Mouse (Mus musculus) ES-CJ7 (cell line): Measurements from ENCODE around the gene Ptpn14.
A peak's percentile ranks its signal among the peaks of the same experiment; 100 is the strongest.

ENCODE experiments used
- DNase-seq: peaks from one replicate; pipeline ENCODE4 v3.0.0; 2011; ENCODE audit warnings: low read depth, low spot score

Gene Ptpn14

GRCm38 (mm10) chr1:189866621-189867020 is 138.6 kb downstream of the Ptpn14 start:
- no peak for DNase-seq

- DNase-seq = no peak
These were observed 139.0 kb downstream of the Ptpn14 start for GRCm38 (mm10) chr1:189867034-189867433.

DNA sequence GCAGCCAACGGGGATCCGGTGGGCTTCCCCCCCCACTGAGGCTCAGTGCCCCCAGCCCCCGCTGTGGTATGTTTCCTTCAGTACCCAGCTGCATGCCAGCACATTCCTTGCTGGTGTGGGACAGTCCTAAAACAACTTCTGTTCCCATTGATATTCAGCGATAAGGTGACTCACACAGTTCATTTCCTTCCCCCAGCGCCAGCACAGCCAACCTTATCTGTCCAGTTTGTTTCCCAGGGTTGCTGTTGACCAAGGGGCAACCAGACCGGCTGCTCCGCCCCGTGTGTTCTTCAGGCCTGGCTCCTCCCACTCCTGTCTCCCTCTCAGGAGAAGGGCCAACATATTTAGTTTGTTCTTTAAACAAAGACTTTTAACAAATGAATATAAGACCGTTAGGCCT is 139.4 kb downstream of the Ptpn14 start:
- DNase-seq = no peak

DNA sequence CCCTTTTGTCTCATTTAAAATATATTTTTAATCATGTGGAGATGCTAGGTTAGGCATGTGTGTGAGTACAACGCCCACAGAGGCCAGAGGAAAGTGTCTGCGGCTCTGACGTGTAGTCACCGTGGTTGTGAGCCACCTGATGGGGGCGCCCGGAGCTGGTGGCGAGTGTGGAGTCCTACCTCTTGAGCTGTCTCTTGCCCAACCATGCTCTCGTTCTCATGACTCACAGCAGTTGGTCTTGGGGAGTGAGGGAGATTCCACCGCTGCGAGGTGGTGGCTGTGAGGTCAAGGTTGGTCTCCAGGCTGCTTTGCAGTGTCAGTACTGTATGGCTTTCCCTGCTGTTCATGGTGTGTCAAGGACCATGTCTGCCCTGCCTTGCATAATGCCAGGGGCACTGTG is 140.0 kb downstream of the Ptpn14 start:
- DNase-seq = peak; percentile 69

DNA sequence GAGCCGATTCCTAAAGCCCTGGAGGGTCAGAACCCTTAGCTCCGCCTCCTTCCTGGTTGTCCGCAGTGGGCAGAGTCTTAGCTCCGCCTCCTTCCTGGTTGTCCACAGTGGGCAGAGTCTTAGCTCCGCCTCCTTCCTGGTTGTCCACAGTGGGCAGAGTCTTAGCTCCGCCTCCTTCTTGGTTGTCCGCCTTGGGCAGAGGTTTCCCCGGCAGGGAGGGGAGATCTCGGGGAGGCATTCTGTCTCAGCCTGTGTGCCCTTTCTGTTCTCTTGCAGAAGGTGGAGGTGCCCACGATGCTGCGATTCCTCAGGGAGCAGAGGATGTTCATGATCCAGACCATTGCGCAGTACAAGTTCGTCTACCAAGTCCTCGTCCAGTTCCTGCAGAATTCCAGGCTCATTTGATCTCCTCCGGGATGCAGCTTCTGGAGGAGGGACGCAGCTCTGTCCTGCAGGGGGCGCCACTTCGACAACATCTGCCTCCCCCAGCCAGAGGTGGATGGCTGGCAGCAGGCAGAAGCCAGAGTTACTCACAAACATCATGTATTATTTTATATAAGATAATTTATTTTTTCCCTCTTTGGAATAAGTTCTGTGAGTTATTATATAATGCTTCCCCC is 141.7 kb downstream of the Ptpn14 start:
- peak; percentile 62 for DNase-seq

DNA sequence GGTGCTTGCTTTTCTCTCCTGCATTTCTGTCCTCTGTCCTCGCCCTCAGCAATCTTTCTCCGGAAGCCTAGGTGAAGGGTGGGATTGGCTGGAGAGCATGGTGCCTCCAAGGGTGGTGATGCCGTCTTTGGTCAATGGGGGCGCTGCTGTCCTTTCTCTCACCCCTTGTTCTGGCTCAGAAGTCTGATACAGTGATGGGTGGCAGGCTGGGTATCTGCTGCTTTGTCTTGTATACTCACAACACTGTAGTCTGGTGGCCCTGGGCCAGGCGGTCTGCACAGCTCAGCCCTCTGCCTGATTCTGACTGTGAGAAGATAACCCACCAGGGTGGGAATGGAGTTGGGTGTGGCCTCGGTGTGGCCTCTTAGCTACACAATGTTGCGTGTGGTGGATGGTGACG is 142.5 kb downstream of the Ptpn14 start:
- DNase-seq = peak; percentile 72

- DNase-seq = no peak
These were observed 143.6 kb downstream of the Ptpn14 start for GRCm38 (mm10) chr1:189871625-189872024.

GRCm38 (mm10) chr1:189872050-189872449 is 144.0 kb downstream of the Ptpn14 start:
- DNase-seq = no peak

DNA sequence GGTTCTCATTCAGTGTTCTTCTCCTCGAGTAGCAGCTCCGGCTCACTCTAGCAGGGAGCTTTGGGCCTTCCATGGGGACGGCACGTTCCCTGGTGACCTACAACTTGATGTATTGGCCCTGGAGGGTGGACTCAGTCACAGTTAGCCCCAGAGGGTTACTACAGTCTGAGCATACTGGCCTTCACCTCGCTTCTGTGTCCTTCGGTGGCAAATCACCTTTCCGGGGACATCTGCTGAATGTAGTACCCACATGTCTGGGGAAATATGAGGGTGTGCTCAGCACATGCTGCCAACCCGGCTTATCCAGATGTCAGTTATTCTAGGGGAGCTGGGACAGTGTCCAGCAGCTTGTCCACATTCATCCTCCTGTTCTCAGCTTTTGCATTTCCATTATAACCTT is 145.5 kb downstream of the Ptpn14 start:
- no peak for DNase-seq

- no peak for DNase-seq
These were observed 147.4 kb downstream of the Ptpn14 start for GRCm38 (mm10) chr1:189875439-189875861.

DNA sequence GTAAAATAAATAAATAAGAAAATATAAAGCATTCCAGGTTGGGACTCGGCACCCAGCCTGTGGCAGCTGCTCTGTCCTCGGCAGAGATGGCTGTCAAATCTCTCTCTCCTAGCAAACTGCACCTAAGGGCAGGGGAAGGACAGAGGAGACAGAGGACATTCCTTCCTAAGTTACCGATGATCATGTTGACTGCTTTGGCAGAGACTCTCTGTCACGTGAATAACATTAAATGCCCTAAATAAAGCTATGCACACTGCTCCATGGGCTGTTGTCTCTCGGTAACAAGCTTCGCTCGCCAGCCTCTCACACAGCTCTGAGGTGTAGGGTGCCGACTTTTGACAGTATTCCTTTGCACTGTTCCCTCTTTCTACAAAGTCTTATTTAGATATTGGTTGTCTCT is 148.1 kb downstream of the Ptpn14 start:
- no peak for DNase-seq

- DNase-seq = no peak
These were observed 151.1 kb downstream of the Ptpn14 start for GRCm38 (mm10) chr1:189879212-189879611.

DNA sequence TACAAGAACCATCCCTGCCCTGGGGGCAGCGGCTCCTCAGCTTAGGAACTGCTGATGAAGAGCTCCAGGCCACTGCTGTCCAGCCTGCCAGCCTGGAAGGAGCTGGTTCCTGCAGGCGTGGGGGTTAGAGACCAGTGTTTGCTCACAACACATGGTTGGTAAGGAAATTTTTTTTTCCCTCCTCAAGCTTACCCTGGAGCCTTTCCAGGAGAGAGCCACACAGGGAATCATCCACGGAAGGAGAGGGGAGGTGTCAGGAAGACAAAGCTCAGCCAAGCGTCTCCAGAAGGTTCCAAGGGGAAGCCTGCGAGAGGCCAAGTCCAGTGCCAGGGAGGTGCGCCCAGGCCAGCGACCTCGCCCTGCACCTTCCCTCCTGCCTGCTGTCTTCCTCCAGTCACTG is 151.9 kb downstream of the Ptpn14 start:
- no peak for DNase-seq

- no peak for DNase-seq
These were observed 152.7 kb downstream of the Ptpn14 start for GRCm38 (mm10) chr1:189880745-189881144.

GRCm38 (mm10) chr1:189882886-189883285 is 154.8 kb downstream of the Ptpn14 start:
- peak; percentile 80 for DNase-seq

GRCm38 (mm10) chr1:189883531-189884170 is 155.6 kb downstream of the Ptpn14 start:
- DNase-seq = peak; percentile 91

DNA sequence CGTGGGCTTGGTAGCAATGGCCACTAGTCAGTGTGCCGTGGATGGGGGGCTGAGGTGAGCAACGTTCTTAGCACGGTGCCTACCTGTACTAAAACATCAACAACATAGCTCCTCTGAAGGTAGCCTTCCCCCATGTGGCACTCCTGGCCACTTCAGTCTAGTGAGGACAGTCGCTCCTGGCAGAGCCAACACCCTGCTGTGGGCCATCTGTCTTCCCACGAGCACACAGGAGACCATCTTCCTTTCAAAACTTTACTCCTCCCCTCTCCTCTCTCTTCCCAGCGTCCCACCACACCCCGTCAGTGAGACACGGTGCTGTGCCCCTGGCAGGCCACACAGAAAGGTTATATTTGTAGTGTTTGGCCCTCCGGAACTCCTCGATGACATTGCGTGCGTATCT is 156.9 kb downstream of the Ptpn14 start:
- no peak for DNase-seq

DNA sequence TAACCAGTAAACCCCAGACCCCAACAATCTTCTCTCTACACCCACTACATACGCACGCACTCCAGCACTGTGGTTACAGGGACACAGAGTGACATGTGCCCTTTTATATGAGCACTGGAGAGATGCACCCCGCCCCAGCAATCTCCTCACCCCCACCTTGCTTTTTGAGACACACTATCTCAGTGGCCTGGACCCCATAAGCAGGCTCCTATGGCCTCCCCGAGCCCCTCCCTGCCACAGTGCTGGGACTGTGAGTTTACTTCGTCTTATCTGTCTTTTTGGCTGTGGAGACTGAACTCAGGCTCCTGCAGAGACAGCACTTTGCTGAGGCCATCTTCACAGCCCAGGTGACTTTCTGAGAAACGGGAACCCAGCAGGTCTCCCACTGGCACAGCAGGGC is 157.9 kb downstream of the Ptpn14 start:
- DNase-seq = no peak

- peak; percentile 81 for DNase-seq
These were observed 159.4 kb downstream of the Ptpn14 start for GRCm38 (mm10) chr1:189887518-189887917.

DNA sequence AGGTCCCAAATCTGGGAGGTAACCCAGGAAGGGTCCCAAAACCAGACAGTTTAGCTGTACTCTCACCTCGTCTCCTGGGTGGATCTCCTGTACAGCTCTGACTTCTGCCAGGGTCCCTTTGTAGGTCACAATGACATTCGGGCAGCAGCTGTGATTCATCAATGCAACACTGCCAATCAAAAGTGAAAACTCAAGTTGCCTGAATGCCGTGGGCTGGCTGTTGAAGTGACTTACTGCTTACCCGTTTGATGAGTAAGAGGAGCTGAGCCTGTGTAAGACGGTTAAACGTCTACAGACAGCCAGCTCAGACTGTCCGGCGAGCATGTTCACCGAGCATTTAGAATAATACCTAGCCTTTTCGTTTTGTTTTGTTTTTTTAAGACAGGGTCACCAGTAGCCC is 160.7 kb downstream of the Ptpn14 start:
- DNase-seq = no peak

DNA sequence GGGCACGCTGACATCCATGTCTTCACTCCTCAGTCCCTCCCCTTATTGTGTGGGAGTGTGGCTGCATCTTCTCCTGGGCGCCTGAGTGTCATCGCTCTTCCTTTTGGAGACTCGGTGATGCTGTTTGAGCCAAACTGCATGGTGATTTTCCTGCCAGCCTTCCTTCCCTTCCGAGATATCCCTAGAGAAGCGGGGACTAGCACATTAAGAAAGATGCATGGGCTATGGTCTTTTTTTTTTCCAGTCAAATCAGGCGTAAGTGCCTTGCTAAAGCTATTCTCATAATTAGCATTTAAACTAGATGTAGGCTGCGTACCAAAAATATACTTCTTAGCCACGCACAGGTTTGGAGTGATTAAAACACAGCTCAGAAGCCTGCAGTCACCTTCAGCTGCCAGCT is 166.1 kb downstream of the Ptpn14 start:
- no peak for DNase-seq

DNA sequence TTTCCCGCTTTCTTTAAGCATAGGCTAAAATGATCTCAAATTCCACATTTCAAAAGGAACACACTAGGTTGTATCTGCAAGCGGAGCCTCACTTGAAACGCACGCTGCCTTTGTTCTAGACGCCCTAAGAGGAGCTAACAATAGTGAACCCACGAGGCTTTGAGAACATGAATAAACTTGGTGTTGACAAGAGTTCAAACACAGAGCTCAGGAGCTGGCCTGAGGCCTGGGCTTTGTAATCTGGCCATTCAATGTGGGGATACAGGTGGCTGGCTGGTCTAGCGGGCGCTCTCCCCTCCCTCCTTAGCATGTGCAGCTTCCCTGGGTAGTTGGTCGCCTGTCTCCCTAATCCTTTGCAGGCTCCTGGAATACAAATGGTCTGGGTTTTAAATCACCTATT is 169.8 kb downstream of the Ptpn14 start:
- no peak for DNase-seq

GRCm38 (mm10) chr1:189898708-189899107 is 170.6 kb downstream of the Ptpn14 start:
- no peak for DNase-seq

- DNase-seq = no peak
These were observed 171.5 kb downstream of the Ptpn14 start for GRCm38 (mm10) chr1:189899526-189899925.
